Mouse (Mus musculus) heart, postnatal 14 days (tissue): ENCODE results near the gene Znhit3. TPM values are rescaled to one million over a fixed set of nuclear protein-coding genes. Genes with fewer than 3 reads are reported as not detected.
"Not testable (repeated sequence)": the region's sequence is repeated elsewhere in the genome, so short reads cannot be mapped to it uniquely, and the experiment has no call there.

Source experiments
- DNase-seq, 2 experiments: peaks; one replicate each; pipeline ENCODE4 v3.0.0; 2021 to 2022
- intact Hi-C: fragments of 180-260 bp; cut with DNase I; formaldehyde crosslinking; loops from one replicate; pipeline ENCODE4 v1.15.1; 2025
- microRNA-seq, 2 experiments: library from miRNA; unstranded; fragments of <30 nt; microRNA quantifications; one replicate each; pipeline ENCODE4 v1.2.0; 2021 to 2022
- total RNA-seq, 2 experiments: library from RNA; stranded (reverse); gene quantifications; 2 replicates each; pipeline ENCODE4 v1.2.3; 2021

Gene Znhit3
- total RNA-seq, 2 experiments from 2014 or later, result 8.5 to 8.6 TPM

GRCm38 (mm10) chr11:84879772-84880464 lies 36.2 kb downstream of the Znhit3 start, which contains the start of the genes Myo19 and Pigw:
Gene Myo19 (plus strand): TSS chr11:84880148.
Gene Pigw (minus strand): TSS chr11:84880285.
- peak; percentile 89 to 90 for DNase-seq
- intact Hi-C loops, result no loop called here

- intact Hi-C loops, result no loop called here
- no peak for DNase-seq
These were observed 37.0 kb downstream of the Znhit3 start for GRCm38 (mm10) chr11:84879007-84879771.

GRCm38 (mm10) chr11:84876020-84876419 lies 40.1 kb downstream of the Znhit3 start:
- intact Hi-C loops, result not testable (repeated sequence)

GRCm38 (mm10) chr11:84873042-84873833 lies 42.9 kb downstream of the Znhit3 start:
- intact Hi-C loops, result no loop called here
- no peak for DNase-seq

More at GRCm38 (mm10) chr11:84876020-84876419, 40.1 kb downstream of the Znhit3 start:
- not testable (repeated sequence) for DNase-seq

GRCm38 (mm10) chr11:84871548-84872069 lies 44.6 kb downstream of the Znhit3 start:
- intact Hi-C loops, result no loop called here
- DNase-seq, result no peak

- DNase-seq, result no peak
- intact Hi-C loops, result no loop called here
These were observed 45.1 kb downstream of the Znhit3 start for GRCm38 (mm10) chr11:84871046-84871445.

GRCm38 (mm10) chr11:84870337-84871043 lies 45.7 kb downstream of the Znhit3 start, which contains the start of gene Ggnbp2:
Gene Ggnbp2 (minus strand): TSS chr11:84870817.
- DNase-seq, result peak; percentile 94 to 95
- intact Hi-C loops, result no loop called here

GRCm38 (mm10) chr11:84869537-84870232 lies 46.5 kb downstream of the Znhit3 start:
- intact Hi-C loops, result loop anchor here (5.0 kb wide), 1 partner anchor 37 kb away; no protein-coding TSS in a partner anchor
- peak; percentile 92 to 95 for DNase-seq

GRCm38 (mm10) chr11:84868786-84869259 lies 47.3 kb downstream of the Znhit3 start:
- intact Hi-C loops, result loop anchor here (5.0 kb wide), 1 partner anchor 37 kb away; no protein-coding TSS in a partner anchor
- no peak for DNase-seq

GRCm38 (mm10) chr11:84867586-84867985 lies 48.6 kb downstream of the Znhit3 start:
- no peak for DNase-seq
- intact Hi-C loops, result loop anchor here (5.0 kb wide), 1 partner anchor 35 kb away; no protein-coding TSS in a partner anchor

GRCm38 (mm10) chr11:84865268-84865667 lies 50.9 kb downstream of the Znhit3 start:
- no peak for DNase-seq
- intact Hi-C loops, result loop anchor here (5.0 kb wide), 1 partner anchor 33 kb away; no protein-coding TSS in a partner anchor

Small RNA genes within 50 kb of the gene (microRNA-seq; reads per million reads assigned to microRNA genes)
- gene Gm23564, result 0 reads per million in 2 experiments

Other genes starting within 250 kb of the Znhit3 start
- 10 to 100 TPM; 16.6 to 22.8 TPM for gene Mrm1, start 96.9 kb downstream of the Znhit3 start, total RNA-seq
- 100 to 1,000 TPM; 114 to 125 TPM for gene Dhrs11, start 87.4 kb downstream of the Znhit3 start, total RNA-seq
- gene Ggnbp2, start 45.5 kb downstream of the Znhit3 start, total RNA-seq, result 10 to 100 TPM; 49.6 to 55.7 TPM
- gene Myo19, start 36.2 kb downstream of the Znhit3 start, total RNA-seq, result 10 to 100 TPM; 10.6 to 10.7 TPM
- gene Pigw, start 36.1 kb downstream of the Znhit3 start, total RNA-seq, result 1 to 10 TPM; 5.3 to 6.0 TPM
- 10 to 100 TPM; 63.6 to 82.3 TPM for gene Car4, start 41.4 kb upstream of the Znhit3 start, total RNA-seq
- gene Usp32, start 223.8 kb upstream of the Znhit3 start, total RNA-seq, result 10 to 100 TPM; 21.8 to 22.7 TPM